Mouse (Mus musculus) heart, postnatal 0 days (tissue): ENCODE data around the gene Disp1. TPM values are rescaled to one million over a fixed set of nuclear protein-coding genes. Genes with fewer than 3 reads are reported as not detected.

Experiments
- ATAC-seq: fragments of 200-750 bp; cut with Nextera tagmentation; 2 replicates; pipeline ENCODE4 v1.8.0; 2017; ENCODE audit warnings: low read depth, moderate number of reproducible peaks, moderate library complexity; ENCODE audit not compliant: insufficient read depth
- DNase-seq: peaks from one replicate; pipeline ENCODE4 v3.0.0-alpha.2; 2016; ENCODE audit warnings: low spot score
- H3K27ac ChIP-seq: fragments of 300-500 bp; sonication (generic); 2 replicates; pipeline ENCODE4 v1.5.1; 2014; ENCODE audit warnings: low read depth, mild to moderate bottlenecking
- H3K27me3 ChIP-seq: fragments of 300-500 bp; sonication (generic); 2 replicates; pipeline ENCODE4 v1.6.1; 2014; ENCODE audit warnings: low read length, mixed read lengths; ENCODE audit not compliant: control insufficient read depth, insufficient read depth
- H3K36me3 ChIP-seq: fragments of 300-500 bp; sonication (generic); replicated peaks from 2 replicates; pipeline ENCODE4 v1.6.1; 2014; ENCODE audit warnings: low read length, mixed read lengths; ENCODE audit not compliant: control insufficient read depth, insufficient read depth
- H3K4me1 ChIP-seq: fragments of 300-500 bp; sonication (generic); 2 replicates; pipeline ENCODE4 v1.6.1; 2014; ENCODE audit warnings: antibody characterized with exemption; ENCODE audit not compliant: control insufficient read depth, insufficient read depth
- H3K4me2 ChIP-seq: fragments of 300-500 bp; sonication (generic); 2 replicates; pipeline ENCODE4 v1.6.1; 2014; ENCODE audit warnings: low read depth, mild to moderate bottlenecking, low read length, moderate library complexity
- H3K4me3 ChIP-seq: fragments of 300-500 bp; sonication (generic); 2 replicates; pipeline ENCODE4 v1.5.1; 2014; ENCODE audit warnings: low read depth, low read length
- H3K9ac ChIP-seq: fragments of 300-500 bp; sonication (generic); replicated peaks from 2 replicates; pipeline ENCODE4 v1.6.1; 2014; ENCODE audit warnings: low read depth, low read length, mixed read lengths
- H3K9me3 ChIP-seq: fragments of 300-500 bp; sonication (generic); replicated peaks from 2 replicates; pipeline ENCODE4 v1.6.1; 2016; ENCODE audit warnings: low read length; ENCODE audit not compliant: control insufficient read depth
- CTCF ChIP-seq: IDR thresholded peaks from 2 replicates; pipeline ENCODE4 v1.5.1; 2016; ENCODE audit warnings: antibody characterized with exemption, control low read depth, low read depth
- EP300 ChIP-seq: IDR thresholded peaks from 2 replicates; pipeline ENCODE4 v1.6.1; 2016; ENCODE audit warnings: antibody characterized with exemption, low read depth
- WGBS: fragments of 180-500 bp; shearing (Covaris S2); extraction: QIAGEN DNeasy Blood & Tissue Kit; methylation state at CpG from one replicate; pipeline ENCODE4 v1.1.7; 2014; 5-methylcytosine and 5-hydroxymethylcytosine counted together
- polyA plus RNA-seq: library from polyadenylated mRNA; unstranded; fragments of >200 nt; fragmentation: Nextera tagmentation; extraction: Ambion mirVana; gene quantifications from 2 replicates; pipeline ENCODE4 v1.2.1, GENCODE M21; 2015
- total RNA-seq: library from RNA; depleted of rRNA; stranded (reverse); fragments of >200 nt; gene quantifications from 2 replicates; pipeline ENCODE4 v1.2.3, GENCODE M21; 2014; ENCODE audit warnings: low replicate concordance

Gene Disp1
- total and polyA plus RNA-seq, 2 experiments from 2014 or later, result 5.8 to 8.1 TPM

- H3K4me1 ChIP-seq, result no peaks in the 10 kb centered on the region
- TF ChIP-seq EP300, result no peak
- TF ChIP-seq CTCF, result no peak
- 86% methylated on average over 3 of the region's 3 CpGs for WGBS
These were observed 118.5 kb downstream of the Disp1 start for GRCm38 (mm10) chr1:183102775-183103174.

GRCm38 (mm10) chr1:183102153-183102552 lies 119.2 kb downstream of the Disp1 start:
- H3K27me3 ChIP-seq, result no peaks in the 10 kb centered on the region
- TF ChIP-seq CTCF (no peak), EP300 (no peak)
- WGBS, result 80% methylated on average over 8 of the region's 8 CpGs
- ATAC-seq, result no peak
- no peak overlapping the region for H3K9ac ChIP-seq
- no peak overlapping the region for H3K4me3 ChIP-seq
- H3K27ac ChIP-seq, result no peak overlapping the region
- H3K9me3 ChIP-seq, result no peaks in the 10 kb centered on the region
- no peak overlapping the region for H3K4me2 ChIP-seq
- no peak for DNase-seq
- H3K4me1 ChIP-seq, result no peaks in the 10 kb centered on the region
- H3K36me3 ChIP-seq, result peaks cover 4% of the 10 kb centered on the region; the same call in 1 of the 2 replicates

More at GRCm38 (mm10) chr1:183102775-183103174, 118.5 kb downstream of the Disp1 start:
- Histone ChIP-seq H3K27ac (no peak overlapping the region), H3K36me3 (peaks cover 4% of the 10 kb centered on the region; the same call in 1 of the 2 replicates), H3K27me3 (no peaks in the 10 kb centered on the region), H3K9ac (no peak overlapping the region), H3K4me2 (no peak overlapping the region), H3K9me3 (no peaks in the 10 kb centered on the region), H3K4me3 (no peak overlapping the region)
- DNase-seq (no peak), ATAC-seq (no peak)

GRCm38 (mm10) chr1:183101371-183101770 lies 120.0 kb downstream of the Disp1 start:
- WGBS, result 81% methylated on average over 3 of the region's 3 CpGs
- H3K4me1 ChIP-seq, result no peaks in the 10 kb centered on the region
- no peaks in the 10 kb centered on the region for H3K27me3 ChIP-seq
- H3K4me2 ChIP-seq, result no peak overlapping the region
- no peaks in the 10 kb centered on the region for H3K9me3 ChIP-seq
- DNase-seq (no peak), ATAC-seq (no peak)
- no peak overlapping the region for H3K9ac ChIP-seq
- H3K36me3 ChIP-seq, result peaks cover 4% of the 10 kb centered on the region
- TF ChIP-seq CTCF, result no peak
- TF ChIP-seq EP300, result no peak
- H3K4me3 ChIP-seq, result no peak overlapping the region
- no peak overlapping the region for H3K27ac ChIP-seq

GRCm38 (mm10) chr1:183100245-183100644 lies 121.1 kb downstream of the Disp1 start:
- Histone ChIP-seq H3K9me3 (no peaks in the 10 kb centered on the region), H3K4me1 (no peaks in the 10 kb centered on the region), H3K4me3 (no peak overlapping the region), H3K9ac (no peak overlapping the region), H3K27ac (no peak overlapping the region), H3K36me3 (peaks cover 15% of the 10 kb centered on the region), H3K27me3 (no peaks in the 10 kb centered on the region), H3K4me2 (no peak overlapping the region)
- no peak for ATAC-seq
- no peak for DNase-seq
- WGBS, result 86% methylated on average over 5 of the region's 5 CpGs
- TF ChIP-seq EP300, result no peak
- TF ChIP-seq CTCF, result no peak

- H3K9ac ChIP-seq, result no peak overlapping the region
- no peaks in the 10 kb centered on the region for H3K4me1 ChIP-seq
- no peaks in the 10 kb centered on the region for H3K27me3 ChIP-seq
- H3K27ac ChIP-seq, result no peak overlapping the region
- H3K36me3 ChIP-seq, result peaks cover 15% of the 10 kb centered on the region
- no peak for DNase-seq
- WGBS, result 93% methylated on average over 12 of the region's 12 CpGs
- H3K9me3 ChIP-seq, result no peaks in the 10 kb centered on the region
- ATAC-seq, result no peak
- TF ChIP-seq EP300 (no peak), CTCF (no peak)
- no peak overlapping the region for H3K4me2 ChIP-seq
- no peak overlapping the region for H3K4me3 ChIP-seq
These were observed 121.6 kb downstream of the Disp1 start for GRCm38 (mm10) chr1:183099686-183100085.

GRCm38 (mm10) chr1:183097606-183098005 lies 123.7 kb downstream of the Disp1 start:
- H3K9ac ChIP-seq, result no peak overlapping the region
- H3K4me2 ChIP-seq, result no peak overlapping the region
- TF ChIP-seq EP300 (no peak), CTCF (no peak)
- no peak overlapping the region for H3K27ac ChIP-seq
- H3K4me1 ChIP-seq, result no peaks in the 10 kb centered on the region
- ATAC-seq (no peak), DNase-seq (no peak)
- no peaks in the 10 kb centered on the region for H3K27me3 ChIP-seq
- H3K36me3 ChIP-seq, result peaks cover 15% of the 10 kb centered on the region
- H3K4me3 ChIP-seq, result no peak overlapping the region
- WGBS, result 85% methylated on average over 10 of the region's 10 CpGs
- no peaks in the 10 kb centered on the region for H3K9me3 ChIP-seq
